Mouse (Mus musculus) ES-E14 (cell line): ENCODE measurements around the gene Gm19684. TPM values are rescaled to one million over a fixed set of nuclear protein-coding genes. Genes with fewer than 3 reads are reported as not detected.
A peak's percentile ranks its signal among the peaks of the same experiment; 100 is the strongest.
"Not testable (repeated sequence)": the region's sequence is repeated elsewhere in the genome, so short reads cannot be mapped to it uniquely, and the experiment has no call there.

Experiments
- DNase-seq: peaks from one replicate; pipeline ENCODE4 v3.0.0-alpha.2; 2013; ENCODE audit warnings: low read depth, low spot score
- H3K27ac ChIP-seq: 2 replicates; pipeline ENCODE4 v1.5.1; 2012; ENCODE audit warnings: low read depth, mild to moderate bottlenecking, low read length, moderate library complexity, mixed read lengths; ENCODE audit not compliant: poor library complexity, insufficient read depth, severe bottlenecking
- H3K36me3 ChIP-seq: 2 replicates; pipeline ENCODE4 v1.6.1; 2012; ENCODE audit warnings: mild to moderate bottlenecking, low read length, moderate library complexity, mixed read lengths; ENCODE audit not compliant: control insufficient read depth, poor library complexity, insufficient read depth, severe bottlenecking
- H3K4me1 ChIP-seq, 2 experiments: fragments of 150-350 bp in 1 of 2; sonication (generic) in 1 of 2; 2 replicates each; pipeline ENCODE4 v1.6.1; 2012; ENCODE audit warnings: low read length in 2 of 2, mild to moderate bottlenecking in 1 of 2, mixed read lengths in 1 of 2; ENCODE audit not compliant: control insufficient read depth in 2 of 2, insufficient read depth in 2 of 2, poor library complexity in 1 of 2
- H3K4me3 ChIP-seq, 2 experiments: fragments of 150-350 bp in 1 of 2; sonication (generic) in 1 of 2; 2 replicates each; pipeline ENCODE4 v1.5.1; 2012; ENCODE audit warnings: low read length in 2 of 2, low read depth in 1 of 2, mild to moderate bottlenecking in 1 of 2, mixed read lengths in 1 of 2; ENCODE audit not compliant: insufficient read depth in 1 of 2, poor library complexity in 1 of 2, severe bottlenecking in 1 of 2
- H3K9ac ChIP-seq: 2 replicates; pipeline ENCODE4 v1.6.1; 2012; ENCODE audit warnings: low read depth, mild to moderate bottlenecking, low read length, mixed read lengths; ENCODE audit not compliant: poor library complexity, insufficient read depth, severe bottlenecking
- H3K9me3 ChIP-seq: fragments of 150-350 bp; sonication (generic); 2 replicates; pipeline ENCODE4 v1.6.1; 2012; ENCODE audit warnings: low read depth, mild to moderate bottlenecking, low read length; ENCODE audit not compliant: control insufficient read depth, insufficient read depth
- MAFK ChIP-seq: IDR thresholded peaks from 2 replicates; pipeline ENCODE4 v1.6.1; 2014; ENCODE audit warnings: mild to moderate bottlenecking, low read depth, low read length, inconsistent platforms; ENCODE audit not compliant: insufficient read depth
- ZC3H11A ChIP-seq: IDR thresholded peaks from 2 replicates; pipeline ENCODE4 v1.6.1; 2012; ENCODE audit warnings: low read depth, mild to moderate bottlenecking, inconsistent platforms, low read length, borderline replicate concordance
- in situ Hi-C, 2 experiments: fragments of 600-800 bp; cut with MboI; formaldehyde crosslinking; loops; one replicate each; pipeline ENCODE4 v1.15.1; 2025; ENCODE audit warnings: low sequenced_read_pairs in 2 of 2, inconsistent platforms in 1 of 2; ENCODE audit not compliant: unreplicated experiment in 2 of 2
- total RNA-seq: library from RNA; depleted of rRNA; stranded (reverse); fragments of 300-350 nt; gene quantifications from 2 replicates; pipeline ENCODE4 v1.2.3, GENCODE M21; 2012

The Gm19684 gene
- total RNA-seq, 1 experiment, result not detected

GRCm38 (mm10) chr17:36110129-36110528, 11.3 kb upstream of the Gm19684 start:
- DNase-seq, H3K9me3 ChIP-seq, H3K4me3 ChIP-seq, H3K36me3 ChIP-seq, H3K9ac ChIP-seq, H3K27ac ChIP-seq, H3K4me1 ChIP-seq: not testable (repeated sequence)
- in situ Hi-C loops, result loop anchor here (10.0 to 25.0 kb wide), 2 partner anchors 115 to 123 kb away; partner anchors contain the start of genes Gnl1 (in 1 of the 2) and Prr3 (in 1 of the 2)

GRCm38 (mm10) chr17:36110641-36111509, 10.6 kb upstream of the Gm19684 start:
- not testable (repeated sequence) for H3K36me3 ChIP-seq, H3K4me1 ChIP-seq, H3K9me3 ChIP-seq, DNase-seq, H3K27ac ChIP-seq
- 0 out of 2 replicates have a peak, but pooled peaks have one; percentile 25 for TF ChIP-seq MAFK
- in situ Hi-C loops, result loop anchor here (10.0 to 25.0 kb wide), 2 partner anchors 116 to 124 kb away; partner anchors contain the start of genes Gnl1 (in 1 of the 2) and Prr3 (in 1 of the 2)
- Histone ChIP-seq H3K9ac (peak overlapping the region; percentile 50; the same call in 1 of the 2 replicates), H3K4me3 (peak overlapping the region; percentile 51 to 57)

DNA sequence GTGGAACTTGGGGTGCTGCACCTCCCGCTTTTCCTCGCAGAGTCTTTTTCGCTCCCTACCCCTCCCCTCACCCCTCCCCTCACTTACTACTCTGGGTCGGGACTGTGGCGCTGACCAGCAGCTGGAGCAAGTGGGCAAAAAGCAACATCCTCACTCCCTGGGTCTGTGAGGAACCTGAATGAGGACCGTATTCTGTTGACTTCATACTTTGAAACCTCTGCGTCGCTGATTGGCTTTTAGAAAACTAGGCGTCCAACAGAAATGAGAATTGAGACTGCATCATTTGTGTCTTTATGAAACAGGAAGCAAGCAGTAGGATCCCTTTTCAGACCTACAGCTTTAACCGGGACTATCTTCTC, 10.0 kb upstream of the Gm19684 start:
- DNase-seq, H3K36me3 ChIP-seq, H3K27ac ChIP-seq, H3K9ac ChIP-seq, H3K4me1 ChIP-seq, H3K9me3 ChIP-seq: not testable (repeated sequence)
- in situ Hi-C loops, result loop anchor here (10.0 to 25.0 kb wide), 2 partner anchors 117 to 124 kb away; partner anchors contain the start of genes Gnl1 (in 1 of the 2) and Prr3 (in 1 of the 2)
- H3K4me3 ChIP-seq, result peak overlapping the region; percentile 41 to 57

GRCm38 (mm10) chr17:36113979-36114593, 7.4 kb upstream of the Gm19684 start:
- not testable (repeated sequence) for H3K9ac ChIP-seq, H3K4me3 ChIP-seq, H3K9me3 ChIP-seq, H3K36me3 ChIP-seq, H3K4me1 ChIP-seq, H3K27ac ChIP-seq, DNase-seq
- in situ Hi-C loops, result loop anchor here (10.0 to 25.0 kb wide), 2 partner anchors 119 to 127 kb away; partner anchors contain the start of genes Gnl1 (in 1 of the 2) and Prr3 (in 1 of the 2)
- TF ChIP-seq ZC3H11A, result peak; percentile 7; the same call in 1 of the 2 replicates

DNA sequence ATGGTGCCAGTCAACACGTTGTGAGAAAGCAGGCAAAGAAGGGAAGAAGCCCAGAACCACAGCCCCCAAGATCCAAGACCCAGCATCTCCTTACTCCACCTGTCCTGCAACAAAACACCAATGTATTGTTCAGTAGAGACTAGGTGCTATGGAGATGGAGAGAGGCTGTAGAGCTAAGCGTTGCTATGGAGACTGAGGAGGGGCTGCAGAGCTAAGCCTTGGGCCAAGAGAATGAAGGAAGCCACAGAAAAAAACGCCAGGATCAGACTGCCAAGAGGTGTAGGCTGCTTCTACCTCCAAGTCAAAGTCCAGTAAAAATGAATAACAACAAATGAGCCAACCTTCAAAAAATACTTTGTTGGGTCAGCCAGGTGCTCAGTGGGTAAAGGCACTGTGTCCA, 4.9 kb upstream of the Gm19684 start:
- H3K4me1 ChIP-seq, H3K27ac ChIP-seq, H3K9me3 ChIP-seq, H3K4me3 ChIP-seq, DNase-seq, H3K9ac ChIP-seq, H3K36me3 ChIP-seq: not testable (repeated sequence)
- in situ Hi-C loops, result loop anchor here (10.0 to 25.0 kb wide), 2 partner anchors 122 to 129 kb away; partner anchors contain the start of genes Gnl1 (in 1 of the 2) and Prr3 (in 1 of the 2)

DNA sequence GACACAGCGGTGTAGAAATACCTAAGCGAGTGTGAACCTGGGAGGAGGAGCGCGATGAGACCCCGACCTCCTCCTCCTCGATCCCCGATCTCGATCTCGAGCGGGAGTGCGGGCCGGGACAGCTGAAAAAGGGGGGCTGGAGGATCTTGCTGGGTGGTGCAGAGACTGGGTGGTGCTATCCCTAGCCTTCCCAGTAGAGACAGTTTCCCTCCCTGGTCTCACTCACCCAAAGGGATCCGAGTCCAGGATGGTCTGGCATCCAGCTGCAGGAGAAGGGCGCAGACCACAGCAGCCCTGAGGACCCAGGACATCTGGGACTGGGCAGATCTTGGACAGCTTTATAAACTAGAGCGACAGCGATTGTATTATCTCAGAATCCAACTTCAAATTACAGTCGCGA, 639 bp upstream of the Gm19684 start:
- not testable (repeated sequence) for H3K4me1 ChIP-seq, H3K4me3 ChIP-seq, H3K9ac ChIP-seq, H3K27ac ChIP-seq, DNase-seq, H3K9me3 ChIP-seq, H3K36me3 ChIP-seq
- in situ Hi-C loops, result loop anchor here in 1 of 2 experiments (10.0 to 25.0 kb wide), 2 partner anchors 56 to 134 kb away; partner anchors contain the start of genes Gnl1 and Prr3

DNA sequence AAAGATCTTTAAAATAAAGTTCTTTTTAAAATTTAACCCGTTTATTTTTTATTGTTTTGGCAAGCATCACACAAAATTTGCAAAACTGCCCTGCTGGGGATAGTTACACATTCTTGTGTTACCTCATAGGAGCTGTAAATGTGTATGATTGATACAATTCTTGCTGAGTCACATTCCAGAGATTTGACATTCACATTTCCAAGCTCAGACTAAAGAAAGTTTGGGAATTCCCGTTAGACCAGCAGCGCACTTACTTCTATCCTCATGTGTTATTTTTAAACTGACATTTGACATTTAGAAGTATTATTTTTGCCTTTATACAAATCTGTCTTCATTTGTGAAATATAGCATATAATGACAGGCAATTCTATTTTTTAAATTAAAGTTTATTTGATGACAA, 2.6 kb downstream of the Gm19684 start:
- H3K27ac ChIP-seq, H3K9ac ChIP-seq, DNase-seq, H3K9me3 ChIP-seq, H3K4me1 ChIP-seq, H3K4me3 ChIP-seq, H3K36me3 ChIP-seq: not testable (repeated sequence)
- in situ Hi-C loops, result loop anchor here in 1 of 2 experiments (10.0 to 25.0 kb wide), 2 partner anchors 59 to 137 kb away; partner anchors contain the start of genes Gnl1 and Prr3
